Mouse (Mus musculus): ENCODE data around the gene Efcab10. TPM values are rescaled to one million over a fixed set of nuclear protein-coding genes. Genes with fewer than 3 reads are reported as not detected.

The Efcab10 gene
- polyA plus RNA-seq, 1 experiment from 2014 or later, result not detected

- no peak for ATAC-seq (ENCODE audit: insufficient number of reproducible peaks, insufficient read depth, low FRiP score, low read depth)
- Histone ChIP-seq H3K4me1 (ENCODE audit: control insufficient read depth, insufficient read depth, low read length) (peaks cover 5% of the 10 kb centered on the region; the same call in 1 of the 2 replicates), H3K36me3 (ENCODE audit: control insufficient read depth, insufficient read depth, low read length) (peaks cover 4% of the 10 kb centered on the region; the same call in 1 of the 2 replicates), H3K9ac (replicated peaks; ENCODE audit: low read depth, low read length) (no peak overlapping the region), H3K27me3 (ENCODE audit: control insufficient read depth, insufficient read depth, low read length) (no peaks in the 10 kb centered on the region), H3K4me2 (replicated peaks; ENCODE audit: low read depth, low read length) (no peak overlapping the region), H3K4me3 (ENCODE audit: low read depth, low read length) (no peak overlapping the region), H3K27ac (ENCODE audit: low read length) (no peak overlapping the region), H3K9me3 (ENCODE audit: control insufficient read depth, low read depth, low read length) (no peaks in the 10 kb centered on the region)
- 95% methylated on average over 4 of the region's 4 CpGs for WGBS
These were observed 40.1 kb downstream of the Efcab10 start for GRCm38 (mm10) chr12:33434758-33435157.

Other genes starting within 250 kb of the Efcab10 start
- 17.6 and 21.5 TPM in 2 replicates for gene Atxn7l1, start 247.2 kb upstream of the Efcab10 start, polyA plus RNA-seq (2014; fragmentation: Nextera tagmentation; extraction: Ambion mirVana)
- gene Twistnb, start 34.8 kb downstream of the Efcab10 start, polyA plus RNA-seq (2014; fragmentation: Nextera tagmentation; extraction: Ambion mirVana), result 67.3 and 71.3 TPM in 2 replicates